Mouse (Mus musculus): ENCODE data around the gene Rgs7. TPM values are rescaled to one million over a fixed set of nuclear protein-coding genes. Genes with fewer than 3 reads are reported as not detected.

The Rgs7 gene
- polyA plus RNA-seq, 1 experiment from 2014 or later, result 4.9 TPM

DNA sequence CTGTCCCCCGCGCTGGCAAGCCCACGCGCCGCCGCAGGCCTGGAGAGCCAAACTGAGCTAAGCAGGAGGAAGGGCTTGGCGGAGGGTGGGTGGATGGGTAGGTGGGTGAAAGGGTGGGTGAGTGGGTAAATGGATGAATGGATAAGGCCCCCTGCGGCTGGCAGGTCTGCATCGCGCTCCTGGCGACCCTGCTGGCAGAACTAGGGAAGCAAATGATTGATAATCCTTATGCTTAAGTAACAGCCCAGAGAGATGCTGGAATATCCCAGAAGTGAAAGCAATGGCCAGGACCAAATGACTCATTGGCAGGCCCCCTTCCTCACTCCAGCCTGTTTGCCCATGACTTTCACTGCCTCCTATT is 363 bp upstream of the Rgs7 start:
- Histone ChIP-seq H3K4me1 (ENCODE audit: control insufficient read depth, insufficient read depth, low read length) (peaks cover 5% of the 10 kb centered on the region; the same call in 1 of the 2 replicates), H3K4me2 (peak overlapping the region; percentile 92), H3K9ac (ENCODE audit: low read length) (peak overlapping the region; percentile 73), H3K27me3 (ENCODE audit: control insufficient read depth, insufficient read depth, low read length) (peaks cover 2% of the 10 kb centered on the region; the same call in 1 of the 2 replicates), H3K27ac (ENCODE audit: low read depth, low read length) (peak overlapping the region; percentile 48; the same call in 1 of the 2 replicates), H3K36me3 (ENCODE audit: control insufficient read depth, insufficient read depth, low read length) (no peaks in the 10 kb centered on the region), H3K9me3 (ENCODE audit: control insufficient read depth, low read length) (no peaks in the 10 kb centered on the region), H3K4me3 (ENCODE audit: low read depth, low read length) (peak overlapping the region; percentile 68)
- no peak for DNase-seq (ENCODE audit: low spot score, missing footprints)
- ATAC-seq (ENCODE audit: low FRiP score), result no peak
- 3% methylated on average over 11 of the region's 11 CpGs for WGBS

DNA sequence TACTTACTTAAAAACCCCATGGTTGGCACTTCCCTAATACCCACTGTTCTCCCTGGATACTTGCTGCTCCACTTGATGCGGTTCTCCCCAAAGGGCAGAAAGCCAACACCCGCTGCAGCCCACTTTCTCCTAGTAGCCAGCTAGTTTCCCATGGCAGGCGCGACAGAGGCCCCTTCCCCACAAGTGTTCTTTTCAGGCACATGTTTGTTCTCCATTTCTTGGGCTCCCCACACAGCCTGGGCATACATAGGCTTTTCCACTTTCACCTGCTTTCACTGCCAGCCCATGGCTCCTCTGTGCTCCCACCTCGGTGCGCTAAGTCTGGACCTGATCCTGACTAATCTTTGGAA is 814 bp downstream of the Rgs7 start:
- ATAC-seq (ENCODE audit: low FRiP score), result peak; percentile 2
- no peak for DNase-seq (ENCODE audit: low spot score, missing footprints)
- Histone ChIP-seq H3K9me3 (ENCODE audit: control insufficient read depth, low read length) (no peaks in the 10 kb centered on the region), H3K27me3 (ENCODE audit: control insufficient read depth, insufficient read depth, low read length) (peaks cover 2% of the 10 kb centered on the region; the same call in 1 of the 2 replicates), H3K36me3 (ENCODE audit: control insufficient read depth, insufficient read depth, low read length) (no peaks in the 10 kb centered on the region), H3K4me2 (peak overlapping the region; percentile 92), H3K4me1 (ENCODE audit: control insufficient read depth, insufficient read depth, low read length) (peaks cover 5% of the 10 kb centered on the region; the same call in 1 of the 2 replicates), H3K4me3 (ENCODE audit: low read depth, low read length) (peak overlapping the region; percentile 68), H3K27ac (ENCODE audit: low read depth, low read length) (no peak overlapping the region), H3K9ac (ENCODE audit: low read length) (peak overlapping the region; percentile 73)
- WGBS, result 16% methylated on average over 6 of the region's 6 CpGs

DNA sequence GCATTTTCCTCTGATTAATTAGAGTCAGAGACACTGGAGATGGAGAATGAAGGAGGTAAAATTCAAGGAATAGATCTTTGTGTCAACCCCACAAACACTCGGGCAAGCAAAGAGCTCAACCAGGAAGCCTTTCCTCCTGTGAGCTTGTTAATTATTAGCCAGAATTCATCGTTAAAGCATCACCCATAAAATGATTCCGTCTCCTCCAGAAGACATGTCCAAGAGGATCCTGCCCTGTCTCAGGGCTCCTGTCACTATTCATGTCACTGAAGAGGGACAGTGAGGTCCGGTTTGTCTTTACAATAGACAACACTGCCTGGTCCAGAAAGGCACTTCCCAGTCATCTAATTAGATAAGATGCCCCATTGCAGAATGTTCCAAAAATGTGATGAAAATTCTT is 7.2 kb downstream of the Rgs7 start:
- Histone ChIP-seq H3K4me3 (ENCODE audit: low read depth, low read length) (no peak overlapping the region), H3K9ac (ENCODE audit: low read length) (no peak overlapping the region), H3K9me3 (ENCODE audit: control insufficient read depth, low read length) (no peaks in the 10 kb centered on the region), H3K4me1 (ENCODE audit: control insufficient read depth, insufficient read depth, low read length) (0 out of 2 replicates have a peak, but pooled peaks cover 2% of the 10 kb centered on the region), H3K27me3 (ENCODE audit: control insufficient read depth, insufficient read depth, low read length) (no peaks in the 10 kb centered on the region; the same call in 1 of the 2 replicates), H3K27ac (ENCODE audit: low read depth, low read length) (no peak overlapping the region), H3K36me3 (ENCODE audit: control insufficient read depth, insufficient read depth, low read length) (no peaks in the 10 kb centered on the region), H3K4me2 (no peak overlapping the region)
- no peak for ATAC-seq (ENCODE audit: low FRiP score)
- DNase-seq (ENCODE audit: low spot score, missing footprints), result no peak
- 77% methylated on average over 4 of the region's 4 CpGs for WGBS

DNA sequence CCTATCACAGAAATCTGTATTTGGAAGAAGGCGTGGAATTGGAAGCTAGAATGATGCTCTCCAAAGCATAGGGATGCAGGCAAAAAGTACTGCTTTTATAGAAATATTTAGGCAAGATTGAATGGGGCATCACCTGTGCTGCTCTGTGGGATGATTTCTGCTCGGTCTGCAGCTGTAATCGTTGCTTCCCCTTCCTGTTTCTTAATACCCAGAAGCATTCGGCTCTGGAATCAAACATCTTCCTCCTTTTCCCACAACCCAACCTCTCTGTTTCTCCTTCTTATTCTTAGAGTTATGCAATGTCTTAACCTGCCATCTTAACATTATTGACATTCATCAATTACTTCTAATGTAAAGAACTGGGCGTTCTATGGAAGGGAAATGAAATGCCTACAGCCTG is 19.2 kb downstream of the Rgs7 start:
- no peaks in the 10 kb centered on the region for H3K27me3 ChIP-seq (ENCODE audit: control insufficient read depth, insufficient read depth, low read length)
- WGBS, result 87% methylated on average over 5 of the region's 5 CpGs
- no peaks in the 10 kb centered on the region for H3K36me3 ChIP-seq (ENCODE audit: control insufficient read depth, insufficient read depth, low read length)
- no peak overlapping the region for H3K27ac ChIP-seq (ENCODE audit: low read depth, low read length)
- DNase-seq (ENCODE audit: low spot score, missing footprints) (no peak), ATAC-seq (ENCODE audit: low FRiP score) (no peak)
- no peaks in the 10 kb centered on the region for H3K4me1 ChIP-seq (ENCODE audit: control insufficient read depth, insufficient read depth, low read length)
- H3K4me2 ChIP-seq, result no peak overlapping the region
- H3K4me3 ChIP-seq (ENCODE audit: low read depth, low read length), result no peak overlapping the region
- no peaks in the 10 kb centered on the region for H3K9me3 ChIP-seq (ENCODE audit: control insufficient read depth, low read length)
- H3K9ac ChIP-seq (ENCODE audit: low read length), result no peak overlapping the region

DNA sequence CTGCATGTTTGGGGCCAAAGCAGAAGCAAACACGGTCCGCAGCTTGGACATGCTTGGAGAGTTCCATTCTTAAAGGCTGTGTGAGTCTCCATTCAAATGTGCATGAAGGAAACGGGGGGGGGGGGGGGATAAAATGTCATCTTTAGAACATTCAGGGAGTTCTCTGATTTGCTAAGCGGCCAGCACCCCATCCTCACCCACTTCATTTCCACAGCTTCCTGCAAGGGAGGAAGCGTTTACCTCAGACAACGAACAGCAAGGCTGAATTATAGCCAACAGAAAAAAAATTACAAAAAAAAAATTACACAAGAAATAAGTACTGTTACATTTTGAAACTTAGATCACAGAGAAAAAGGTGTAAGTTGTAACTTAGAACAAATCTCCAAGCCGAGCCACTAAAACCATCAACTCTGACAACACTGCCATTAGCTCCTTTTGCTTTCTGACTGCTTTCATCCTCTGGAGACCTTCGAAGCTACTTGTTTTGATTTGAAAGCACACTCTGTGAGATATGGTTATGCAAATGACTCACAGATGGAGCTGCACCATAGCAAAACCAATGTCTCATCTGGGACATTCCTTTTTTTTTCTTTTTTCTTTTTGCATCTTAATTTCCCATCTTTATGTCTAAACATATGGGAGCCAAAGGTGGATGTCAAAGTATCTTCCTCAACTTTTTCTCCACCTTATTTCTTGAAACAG is 23.1 kb downstream of the Rgs7 start:
- 40% methylated on average over 8 of the region's 8 CpGs for WGBS
- peak; percentile 65 for ATAC-seq (ENCODE audit: low FRiP score)
- H3K27ac ChIP-seq (ENCODE audit: low read depth, low read length), result no peak overlapping the region
- H3K4me2 ChIP-seq, result no peak overlapping the region
- H3K4me3 ChIP-seq (ENCODE audit: low read depth, low read length), result no peak overlapping the region
- no peak overlapping the region for H3K9ac ChIP-seq (ENCODE audit: low read length)
- no peaks in the 10 kb centered on the region for H3K4me1 ChIP-seq (ENCODE audit: control insufficient read depth, insufficient read depth, low read length)
- no peak for DNase-seq (ENCODE audit: low spot score, missing footprints)
- H3K36me3 ChIP-seq (ENCODE audit: control insufficient read depth, insufficient read depth, low read length), result no peaks in the 10 kb centered on the region
- no peaks in the 10 kb centered on the region for H3K27me3 ChIP-seq (ENCODE audit: control insufficient read depth, insufficient read depth, low read length)
- H3K9me3 ChIP-seq (ENCODE audit: control insufficient read depth, low read length), result no peaks in the 10 kb centered on the region

DNA sequence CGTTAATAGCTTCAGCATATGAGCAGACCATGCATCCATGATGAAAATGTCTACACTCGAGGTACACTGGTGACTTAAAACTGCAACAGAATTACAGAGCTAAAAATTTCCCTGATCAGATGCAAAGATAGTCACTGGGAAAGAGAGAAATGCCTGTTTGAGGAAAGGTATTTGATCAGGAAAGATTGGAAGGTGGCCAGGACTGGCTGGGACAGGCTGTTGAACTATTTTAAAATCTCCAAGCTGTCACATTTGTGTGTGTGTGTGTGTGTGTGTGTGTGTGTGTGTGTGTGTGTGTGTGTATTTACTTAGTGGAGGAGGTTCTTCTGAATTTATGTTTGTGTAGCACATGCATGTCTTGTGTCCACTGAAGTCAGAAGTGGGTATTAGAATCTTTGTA is 27.7 kb downstream of the Rgs7 start:
- Histone ChIP-seq H3K9me3 (ENCODE audit: control insufficient read depth, low read length) (no peaks in the 10 kb centered on the region), H3K36me3 (ENCODE audit: control insufficient read depth, insufficient read depth, low read length) (no peaks in the 10 kb centered on the region), H3K27me3 (ENCODE audit: control insufficient read depth, insufficient read depth, low read length) (no peaks in the 10 kb centered on the region), H3K9ac (ENCODE audit: low read length) (no peak overlapping the region), H3K4me1 (ENCODE audit: control insufficient read depth, insufficient read depth, low read length) (no peaks in the 10 kb centered on the region), H3K4me2 (no peak overlapping the region), H3K4me3 (ENCODE audit: low read depth, low read length) (no peak overlapping the region), H3K27ac (ENCODE audit: low read depth, low read length) (no peak overlapping the region)
- DNase-seq (ENCODE audit: low spot score, missing footprints) (no peak), ATAC-seq (ENCODE audit: low FRiP score) (no peak)
- 83% methylated on average over 2 of the region's 2 CpGs for WGBS

DNA sequence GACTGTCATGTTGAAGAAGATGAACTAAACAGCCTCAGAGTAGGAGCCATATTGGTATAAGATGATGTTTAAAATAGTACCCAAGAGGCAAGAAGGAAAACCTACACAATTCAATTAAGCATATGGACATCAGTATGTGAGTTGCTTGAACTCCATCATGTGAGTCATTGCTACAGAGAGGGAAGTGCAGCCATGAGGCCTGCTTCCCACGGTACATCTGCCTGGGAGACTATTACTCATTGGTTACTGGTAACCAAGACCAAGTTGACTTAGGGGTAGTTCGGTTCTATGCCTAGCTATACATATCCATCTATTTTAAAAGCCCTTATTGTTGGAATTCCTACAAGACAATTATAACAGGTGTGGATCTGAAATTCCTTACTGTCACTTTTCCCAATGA is 29.9 kb downstream of the Rgs7 start:
- Histone ChIP-seq H3K9me3 (ENCODE audit: control insufficient read depth, low read length) (no peaks in the 10 kb centered on the region), H3K4me2 (no peak overlapping the region), H3K4me3 (ENCODE audit: low read depth, low read length) (no peak overlapping the region), H3K36me3 (ENCODE audit: control insufficient read depth, insufficient read depth, low read length) (no peaks in the 10 kb centered on the region), H3K27ac (ENCODE audit: low read depth, low read length) (no peak overlapping the region), H3K4me1 (ENCODE audit: control insufficient read depth, insufficient read depth, low read length) (no peaks in the 10 kb centered on the region), H3K9ac (ENCODE audit: low read length) (no peak overlapping the region), H3K27me3 (ENCODE audit: control insufficient read depth, insufficient read depth, low read length) (no peaks in the 10 kb centered on the region)
- DNase-seq (ENCODE audit: low spot score, missing footprints) (no peak), ATAC-seq (ENCODE audit: low FRiP score) (no peak)
- 87% methylated on average over 2 of the region's 2 CpGs for WGBS

DNA sequence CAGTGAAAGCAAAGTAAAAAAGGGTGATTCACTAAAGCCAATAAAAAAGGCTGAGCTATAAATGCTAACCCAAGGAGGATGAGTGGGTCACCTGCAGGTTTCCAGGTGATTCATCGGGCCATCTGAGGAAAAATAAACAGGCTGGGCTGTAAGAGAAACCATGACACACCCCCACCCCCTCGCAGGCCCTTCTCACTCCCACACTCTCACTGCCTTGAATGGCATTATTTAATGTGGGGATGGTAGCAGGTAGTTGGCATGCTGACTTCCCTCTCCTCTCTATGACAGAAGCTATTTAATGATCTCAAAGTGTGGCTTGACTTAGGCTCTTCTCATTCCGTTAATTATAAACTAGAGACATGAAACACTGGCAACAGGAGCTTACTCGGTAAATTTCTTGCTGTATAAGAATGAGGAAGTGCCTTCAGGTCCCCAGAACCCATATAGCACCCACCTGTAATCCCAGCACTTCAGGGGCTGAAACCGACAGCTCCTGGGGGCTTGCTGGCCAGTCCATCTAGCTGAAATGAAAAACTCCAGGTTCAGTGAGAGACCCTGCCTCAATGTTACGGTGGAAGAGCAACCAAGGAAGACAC is 38.2 kb downstream of the Rgs7 start:
- Histone ChIP-seq H3K36me3 (ENCODE audit: control insufficient read depth, insufficient read depth, low read length) (no peaks in the 10 kb centered on the region), H3K27me3 (ENCODE audit: control insufficient read depth, insufficient read depth, low read length) (no peaks in the 10 kb centered on the region), H3K27ac (ENCODE audit: low read depth, low read length) (no peak overlapping the region), H3K4me3 (ENCODE audit: low read depth, low read length) (no peak overlapping the region), H3K9me3 (ENCODE audit: control insufficient read depth, low read length) (no peaks in the 10 kb centered on the region), H3K4me1 (ENCODE audit: control insufficient read depth, insufficient read depth, low read length) (no peaks in the 10 kb centered on the region), H3K9ac (ENCODE audit: low read length) (no peak overlapping the region), H3K4me2 (no peak overlapping the region)
- WGBS, result 85% methylated on average over 6 of the region's 6 CpGs
- DNase-seq (ENCODE audit: low spot score, missing footprints) (no peak), ATAC-seq (ENCODE audit: low FRiP score) (no peak)

DNA sequence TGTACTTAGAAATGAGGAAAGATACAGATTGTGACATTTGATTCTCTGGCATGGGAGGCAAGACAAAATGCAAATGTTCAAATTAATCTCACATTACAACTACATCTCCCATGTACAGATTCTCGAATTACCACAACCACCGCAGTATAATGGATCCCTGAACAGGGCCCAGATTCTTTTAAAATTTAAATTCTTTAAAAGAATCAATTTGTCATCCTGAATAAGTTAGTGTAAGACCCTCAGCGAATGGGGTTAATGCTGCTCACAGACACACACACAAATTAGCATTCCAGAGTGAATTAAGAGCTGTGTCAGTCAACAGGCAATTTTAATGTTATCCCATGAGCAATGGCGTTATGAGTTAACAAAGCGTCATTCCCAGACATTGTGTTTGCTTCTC is 44.3 kb downstream of the Rgs7 start:
- H3K9ac ChIP-seq (ENCODE audit: low read length), result no peak overlapping the region
- no peak overlapping the region for H3K4me2 ChIP-seq
- no peaks in the 10 kb centered on the region for H3K36me3 ChIP-seq (ENCODE audit: control insufficient read depth, insufficient read depth, low read length)
- no peak overlapping the region for H3K4me3 ChIP-seq (ENCODE audit: low read depth, low read length)
- 0 out of 2 replicates have a peak, but pooled peaks cover 3% of the 10 kb centered on the region for H3K4me1 ChIP-seq (ENCODE audit: control insufficient read depth, insufficient read depth, low read length)
- no peak for DNase-seq (ENCODE audit: low spot score, missing footprints)
- WGBS, result 70% methylated on average over 5 of the region's 5 CpGs
- no peaks in the 10 kb centered on the region for H3K27me3 ChIP-seq (ENCODE audit: control insufficient read depth, insufficient read depth, low read length)
- H3K27ac ChIP-seq (ENCODE audit: low read depth, low read length), result no peak overlapping the region
- no peaks in the 10 kb centered on the region for H3K9me3 ChIP-seq (ENCODE audit: control insufficient read depth, low read length)
- no peak for ATAC-seq (ENCODE audit: low FRiP score)

Measured in midbrain, embryonic 11.5 days (tissue).